Mouse (Mus musculus) kidney, embryonic 15.5 days (tissue): Measurements from ENCODE around the gene Ttll2. TPM values are rescaled to one million over a fixed set of nuclear protein-coding genes. Genes with fewer than 3 reads are reported as not detected.
"Not testable (repeated sequence)": the region's sequence is repeated elsewhere in the genome, so short reads cannot be mapped to it uniquely, and the experiment has no call there.

Experiments used
- ATAC-seq: fragments of 200-750 bp; cut with Nextera tagmentation; replicated peaks from 2 replicates; pipeline ENCODE4 v1.8.0; 2017; ENCODE audit warnings: moderate TSS enrichment; ENCODE audit not compliant: low FRiP score
- H3K27ac ChIP-seq: fragments of 300-500 bp; sonication (generic); 2 replicates; pipeline ENCODE4 v1.5.1; 2015; ENCODE audit warnings: mild to moderate bottlenecking, inconsistent platforms
- H3K27me3 ChIP-seq: fragments of 300-500 bp; sonication (generic); 2 replicates; pipeline ENCODE4 v1.6.1; 2015; ENCODE audit warnings: inconsistent platforms
- H3K36me3 ChIP-seq: fragments of 300-500 bp; sonication (generic); 2 replicates; pipeline ENCODE4 v1.6.1; 2015; ENCODE audit warnings: inconsistent platforms
- H3K4me1 ChIP-seq: fragments of 300-500 bp; sonication (generic); 2 replicates; pipeline ENCODE4 v1.6.1; 2015; ENCODE audit warnings: inconsistent platforms
- H3K4me2 ChIP-seq: fragments of 300-500 bp; sonication (generic); 2 replicates; pipeline ENCODE4 v1.6.1; 2015; ENCODE audit warnings: moderate library complexity, mild to moderate bottlenecking, inconsistent platforms
- H3K4me3 ChIP-seq: fragments of 300-500 bp; sonication (generic); replicated peaks from 2 replicates; pipeline ENCODE4 v1.5.1; 2015; ENCODE audit warnings: mild to moderate bottlenecking, inconsistent platforms
- H3K9ac ChIP-seq: fragments of 300-500 bp; sonication (generic); 2 replicates; pipeline ENCODE4 v1.6.1; 2015; ENCODE audit warnings: mild to moderate bottlenecking, inconsistent platforms
- H3K9me3 ChIP-seq: fragments of 300-500 bp; sonication (generic); replicated peaks from 2 replicates; pipeline ENCODE4 v1.6.1; 2016; ENCODE audit warnings: inconsistent platforms
- WGBS: fragments of 180-500 bp; shearing (Covaris S2); methylation state at CpG from one replicate; pipeline ENCODE4 v1.1.7; 2015; ENCODE audit warnings: mixed read lengths; 5-methylcytosine and 5-hydroxymethylcytosine counted together
- polyA plus RNA-seq: library from polyadenylated mRNA; unstranded; fragments of >200 nt; fragmentation: Nextera tagmentation; extraction: Ambion mirVana; gene quantifications from 2 replicates; pipeline ENCODE4 v1.2.1, GENCODE M21; 2015

Ttll2 gene
- polyA plus RNA-seq = not detected in 2 replicates

- ATAC-seq, H3K9ac ChIP-seq, H3K4me2 ChIP-seq, H3K36me3 ChIP-seq, H3K27ac ChIP-seq, H3K9me3 ChIP-seq, H3K4me1 ChIP-seq, H3K27me3 ChIP-seq, H3K4me3 ChIP-seq: not testable (repeated sequence)
- WGBS = 89% methylated on average over 1 of the region's 1 CpGs
Observed at GRCm38 (mm10) chr17:7352596-7352995, at the start of gene Ttll2. TSS of gene Ttll2 (minus strand) at chr17:7352696.

- not testable (repeated sequence) for H3K4me1 ChIP-seq, H3K27ac ChIP-seq, H3K36me3 ChIP-seq, H3K27me3 ChIP-seq, H3K4me3 ChIP-seq, H3K4me2 ChIP-seq, H3K9ac ChIP-seq, H3K9me3 ChIP-seq
- peak; percentile 60; the same call in 1 of the 2 replicates for ATAC-seq
- WGBS = 46% methylated on average over 6 of the region's 6 CpGs
Observed at GRCm38 (mm10) chr17:7399770-7400169, 47.3 kb upstream of the Ttll2 start.

GRCm38 (mm10) chr17:7398198-7398847 lies 45.8 kb upstream of the Ttll2 start:
- 72% methylated on average over 6 of the region's 6 CpGs for WGBS
- not testable (repeated sequence) for H3K27me3 ChIP-seq, ATAC-seq, H3K27ac ChIP-seq, H3K9ac ChIP-seq, H3K36me3 ChIP-seq, H3K4me2 ChIP-seq, H3K4me3 ChIP-seq, H3K4me1 ChIP-seq, H3K9me3 ChIP-seq

GRCm38 (mm10) chr17:7397079-7397478 lies 44.6 kb upstream of the Ttll2 start:
- not testable (repeated sequence) for H3K27ac ChIP-seq, H3K4me1 ChIP-seq, H3K9me3 ChIP-seq, ATAC-seq, H3K4me3 ChIP-seq, H3K36me3 ChIP-seq, H3K9ac ChIP-seq, H3K27me3 ChIP-seq, H3K4me2 ChIP-seq
- 68% methylated on average over 13 of the region's 13 CpGs for WGBS

- not testable (repeated sequence) for H3K9ac ChIP-seq, H3K36me3 ChIP-seq, H3K27me3 ChIP-seq, H3K4me2 ChIP-seq, H3K4me1 ChIP-seq, ATAC-seq, H3K9me3 ChIP-seq, H3K4me3 ChIP-seq, H3K27ac ChIP-seq
- WGBS = no CpG with 5 or more reads among the region's 2 CpGs
Observed at GRCm38 (mm10) chr17:7396288-7396687, 43.8 kb upstream of the Ttll2 start.

GRCm38 (mm10) chr17:7395671-7396070 lies 43.2 kb upstream of the Ttll2 start:
- not testable (repeated sequence) for H3K4me1 ChIP-seq, H3K9ac ChIP-seq, H3K4me2 ChIP-seq, H3K36me3 ChIP-seq, ATAC-seq, H3K27ac ChIP-seq, H3K27me3 ChIP-seq, H3K4me3 ChIP-seq, H3K9me3 ChIP-seq
- WGBS = 89% methylated on average over 8 of the region's 8 CpGs

- H3K4me2 ChIP-seq, H3K36me3 ChIP-seq, H3K27me3 ChIP-seq, H3K9me3 ChIP-seq, H3K27ac ChIP-seq, H3K4me1 ChIP-seq, H3K9ac ChIP-seq, H3K4me3 ChIP-seq, ATAC-seq: not testable (repeated sequence)
- 92% methylated on average over 7 of the region's 7 CpGs for WGBS
Observed at GRCm38 (mm10) chr17:7395116-7395515, 42.6 kb upstream of the Ttll2 start.

- H3K9me3 ChIP-seq, H3K4me3 ChIP-seq, H3K36me3 ChIP-seq, H3K4me1 ChIP-seq, H3K27ac ChIP-seq, H3K9ac ChIP-seq, H3K27me3 ChIP-seq, ATAC-seq, H3K4me2 ChIP-seq: not testable (repeated sequence)
- WGBS = 78% methylated on average over 7 of the region's 7 CpGs
Observed at GRCm38 (mm10) chr17:7389898-7390297, 37.4 kb upstream of the Ttll2 start.

GRCm38 (mm10) chr17:7388958-7389356 lies 36.5 kb upstream of the Ttll2 start:
- H3K27ac ChIP-seq, H3K9me3 ChIP-seq, H3K4me3 ChIP-seq, H3K9ac ChIP-seq, H3K4me1 ChIP-seq, H3K36me3 ChIP-seq, ATAC-seq, H3K4me2 ChIP-seq, H3K27me3 ChIP-seq: not testable (repeated sequence)
- 81% methylated on average over 8 of the region's 8 CpGs for WGBS

GRCm38 (mm10) chr17:7388341-7388957 lies 36.0 kb upstream of the Ttll2 start:
- not testable (repeated sequence) for H3K9ac ChIP-seq, H3K27ac ChIP-seq, H3K4me2 ChIP-seq, H3K27me3 ChIP-seq, ATAC-seq, H3K9me3 ChIP-seq, H3K4me1 ChIP-seq, H3K36me3 ChIP-seq, H3K4me3 ChIP-seq
- no CpG with 5 or more reads among the region's 2 CpGs for WGBS

- not testable (repeated sequence) for H3K4me1 ChIP-seq, H3K36me3 ChIP-seq, H3K9ac ChIP-seq, H3K9me3 ChIP-seq, H3K4me2 ChIP-seq, H3K27ac ChIP-seq, H3K27me3 ChIP-seq, H3K4me3 ChIP-seq, ATAC-seq
- whole genome bisulfite sequencing = 87% methylated on average over 8 of the region's 8 CpGs
Observed at GRCm38 (mm10) chr17:7386016-7386415, 33.5 kb upstream of the Ttll2 start.

- not testable (repeated sequence) for H3K9ac ChIP-seq, H3K4me3 ChIP-seq, H3K4me2 ChIP-seq, H3K36me3 ChIP-seq, H3K27me3 ChIP-seq, H3K27ac ChIP-seq, H3K9me3 ChIP-seq, ATAC-seq, H3K4me1 ChIP-seq
- 77% methylated on average over 3 of the region's 3 CpGs for WGBS
Observed at GRCm38 (mm10) chr17:7385364-7385763, 32.9 kb upstream of the Ttll2 start, which contains the start of gene Unc93a2. TSS of gene Unc93a2 (minus strand) at chr17:7385464.
